Mouse (Mus musculus): Measurements from ENCODE around the gene Nos1. TPM values are rescaled to one million over a fixed set of nuclear protein-coding genes. Genes with fewer than 3 reads are reported as not detected.

Nos1 gene
- polyA plus RNA-seq, 1 experiment from 2014 or later, result 1.6 TPM

DNA sequence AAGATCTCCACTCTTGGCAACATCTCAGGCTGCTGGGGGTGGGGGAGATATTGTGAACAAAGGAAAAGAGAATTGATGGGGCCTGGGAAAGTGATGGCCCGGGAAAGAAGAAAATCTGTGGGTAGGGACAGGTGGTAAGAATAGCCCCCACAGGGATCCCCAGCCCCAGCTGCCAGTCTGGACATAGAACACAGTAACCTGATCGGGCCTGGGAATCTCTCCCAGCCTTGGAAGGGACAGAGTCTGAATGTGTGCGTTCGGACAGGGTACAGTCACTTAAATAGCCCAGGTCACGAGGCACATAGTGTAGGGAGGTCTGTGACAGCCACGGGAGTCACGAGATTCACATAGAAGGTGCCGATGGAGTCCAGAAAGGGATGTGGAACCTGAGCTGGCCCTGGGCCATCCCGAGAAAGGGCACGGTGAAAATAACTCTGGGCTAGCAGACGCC lies 21.3 kb downstream of the Nos1 start:
- WGBS, result 80% methylated on average over 11 of the region's 11 CpGs
- Histone ChIP-seq H3K4me1 (replicated peaks) (no peaks in the 10 kb centered on the region), H3K4me2 (no peak overlapping the region), H3K9ac (no peak overlapping the region), H3K27ac (no peak overlapping the region), H3K9me3 (no peaks in the 10 kb centered on the region), H3K36me3 (no peaks in the 10 kb centered on the region), H3K4me3 (no peak overlapping the region), H3K27me3 (no peaks in the 10 kb centered on the region)
- no peak for ATAC-seq (ENCODE audit: low FRiP score)

DNA sequence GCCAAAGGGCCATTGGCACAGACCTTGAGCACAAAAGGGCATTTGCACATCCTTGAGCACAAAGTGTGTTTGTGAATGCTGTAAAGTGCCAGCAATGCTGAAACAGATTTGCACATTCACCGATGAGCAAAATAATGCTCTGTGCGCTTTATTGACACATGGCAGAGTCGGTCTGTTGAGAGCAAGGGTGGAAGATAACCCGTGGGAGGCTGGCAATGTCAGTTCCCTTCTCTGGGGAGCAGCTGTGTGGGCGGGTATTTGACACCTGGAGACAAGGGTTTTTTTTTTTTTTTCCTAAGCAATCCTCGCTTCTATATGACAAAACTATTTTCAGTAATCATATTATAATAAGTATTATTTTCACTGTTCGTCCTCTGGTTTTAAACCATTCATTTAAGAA lies 22.7 kb downstream of the Nos1 start:
- Histone ChIP-seq H3K4me1 (replicated peaks) (no peaks in the 10 kb centered on the region), H3K9ac (no peak overlapping the region), H3K4me3 (no peak overlapping the region), H3K9me3 (no peaks in the 10 kb centered on the region), H3K36me3 (no peaks in the 10 kb centered on the region), H3K4me2 (no peak overlapping the region), H3K27me3 (no peaks in the 10 kb centered on the region), H3K27ac (no peak overlapping the region)
- no peak for ATAC-seq (ENCODE audit: low FRiP score)
- WGBS, result 71% methylated on average over 7 of the region's 7 CpGs

DNA sequence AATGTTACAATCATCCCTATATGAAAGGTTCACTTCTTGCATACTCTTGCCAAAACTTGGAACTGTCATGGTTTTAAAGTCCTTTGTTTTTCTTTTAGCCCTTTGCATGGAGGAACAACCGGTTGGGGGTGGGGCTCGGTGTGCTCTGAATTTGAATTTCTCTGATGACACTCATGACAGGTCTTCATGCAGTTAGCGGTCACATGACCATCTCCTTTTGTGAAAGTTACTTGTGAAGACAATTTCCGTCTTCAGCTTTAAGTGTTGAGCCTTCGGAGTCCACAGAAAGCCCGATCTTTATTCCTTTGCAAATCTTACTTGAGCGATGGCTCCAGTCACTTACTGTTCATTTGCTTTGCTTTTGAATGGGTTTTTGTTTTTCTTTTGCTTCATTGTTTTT lies 30.1 kb downstream of the Nos1 start:
- Histone ChIP-seq H3K9me3 (no peaks in the 10 kb centered on the region), H3K4me1 (replicated peaks) (no peaks in the 10 kb centered on the region), H3K4me2 (no peak overlapping the region), H3K36me3 (no peaks in the 10 kb centered on the region), H3K27ac (no peak overlapping the region), H3K4me3 (no peak overlapping the region), H3K27me3 (no peaks in the 10 kb centered on the region), H3K9ac (no peak overlapping the region)
- ATAC-seq (ENCODE audit: low FRiP score), result no peak
- 89% methylated on average over 7 of the region's 7 CpGs for WGBS

GRCm38 (mm10) chr5:117818800-117819199 lies 38.0 kb downstream of the Nos1 start:
- Histone ChIP-seq H3K9ac (0 out of 2 replicates have a peak overlapping the region, but pooled peaks have one; percentile 15), H3K27me3 (no peaks in the 10 kb centered on the region), H3K4me3 (no peak overlapping the region), H3K27ac (no peak overlapping the region), H3K4me2 (no peak overlapping the region), H3K36me3 (no peaks in the 10 kb centered on the region), H3K9me3 (no peaks in the 10 kb centered on the region), H3K4me1 (replicated peaks) (no peaks in the 10 kb centered on the region)
- ATAC-seq (ENCODE audit: low FRiP score), result no peak
- WGBS, result 52% methylated on average over 6 of the region's 6 CpGs

DNA sequence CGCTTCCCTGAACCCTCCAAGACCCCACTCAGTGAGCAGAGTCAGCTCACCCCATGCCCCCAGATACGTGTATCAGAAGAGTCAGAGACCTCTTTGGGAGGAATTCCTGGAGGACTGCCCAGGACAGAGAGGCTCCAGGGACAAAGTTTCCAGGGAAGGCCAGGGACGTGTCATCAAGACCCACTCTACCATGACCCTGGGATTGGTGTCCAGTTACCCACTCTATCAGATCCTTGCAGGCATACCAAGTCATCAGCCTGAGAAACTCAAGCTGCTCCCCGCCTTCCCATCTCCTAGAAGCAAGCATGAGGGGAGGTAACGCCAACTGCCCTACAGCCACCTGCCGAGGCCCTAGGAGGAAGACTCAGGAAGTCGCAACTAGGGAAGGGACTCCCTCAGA lies 39.6 kb downstream of the Nos1 start:
- Histone ChIP-seq H3K4me3 (no peak overlapping the region), H3K9ac (no peak overlapping the region), H3K27me3 (no peaks in the 10 kb centered on the region), H3K9me3 (no peaks in the 10 kb centered on the region), H3K4me2 (no peak overlapping the region), H3K27ac (no peak overlapping the region), H3K4me1 (replicated peaks) (no peaks in the 10 kb centered on the region), H3K36me3 (no peaks in the 10 kb centered on the region)
- ATAC-seq (ENCODE audit: low FRiP score), result no peak
- WGBS, result 74% methylated on average over 7 of the region's 7 CpGs

DNA sequence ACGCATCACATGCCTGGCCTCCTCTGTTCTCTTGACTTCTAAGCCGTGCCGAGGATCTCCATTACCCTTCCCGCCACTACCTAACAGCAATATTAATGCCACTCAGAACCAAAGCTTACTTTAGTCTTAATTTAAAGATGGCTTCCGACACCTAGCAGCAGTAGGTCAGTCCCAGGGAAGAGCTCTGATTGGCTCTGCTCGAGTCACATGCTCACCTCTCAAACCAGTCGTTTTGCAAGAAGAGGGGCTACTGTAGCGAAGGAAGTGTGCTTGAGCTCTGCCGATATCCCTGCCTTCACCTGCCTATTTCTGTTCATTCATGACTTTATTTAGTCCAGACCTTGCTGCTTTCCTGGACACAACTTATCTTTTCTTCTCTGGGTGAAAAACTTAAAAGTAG lies 43.0 kb downstream of the Nos1 start:
- Histone ChIP-seq H3K36me3 (no peaks in the 10 kb centered on the region), H3K4me3 (no peak overlapping the region), H3K27ac (no peak overlapping the region), H3K9ac (no peak overlapping the region), H3K9me3 (no peaks in the 10 kb centered on the region), H3K4me2 (no peak overlapping the region), H3K27me3 (no peaks in the 10 kb centered on the region), H3K4me1 (replicated peaks) (no peaks in the 10 kb centered on the region)
- no peak for ATAC-seq (ENCODE audit: low FRiP score)
- 92% methylated on average over 9 of the region's 9 CpGs for WGBS

GRCm38 (mm10) chr5:117824486-117824885 lies 43.7 kb downstream of the Nos1 start:
- Histone ChIP-seq H3K4me3 (no peak overlapping the region), H3K27ac (no peak overlapping the region), H3K9me3 (no peaks in the 10 kb centered on the region), H3K27me3 (no peaks in the 10 kb centered on the region), H3K9ac (no peak overlapping the region), H3K4me2 (no peak overlapping the region), H3K36me3 (no peaks in the 10 kb centered on the region), H3K4me1 (replicated peaks) (no peaks in the 10 kb centered on the region)
- no peak for ATAC-seq (ENCODE audit: low FRiP score)
- WGBS, result 78% methylated on average over 5 of the region's 5 CpGs

DNA sequence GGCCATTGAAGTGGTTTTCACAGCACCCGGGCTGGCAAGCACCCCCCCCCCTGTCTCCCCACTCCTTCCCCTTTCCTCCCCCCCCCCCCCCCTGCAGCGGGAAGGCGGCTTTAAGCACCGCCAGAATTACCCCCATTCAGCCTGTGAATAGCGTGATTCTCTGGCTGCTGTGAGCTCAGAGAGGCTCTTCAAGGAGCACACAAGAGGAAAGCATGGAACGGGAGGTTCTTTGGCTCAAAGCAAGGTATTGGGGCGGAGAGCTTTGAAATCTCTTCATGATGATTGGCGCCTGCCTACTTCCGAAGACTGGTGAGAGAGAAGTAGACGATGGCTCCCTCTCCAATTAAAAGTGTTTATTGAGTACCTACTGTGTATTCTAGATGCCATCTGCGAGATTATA lies 44.5 kb downstream of the Nos1 start:
- no peak overlapping the region for H3K4me3 ChIP-seq
- no peak overlapping the region for H3K27ac ChIP-seq
- H3K36me3 ChIP-seq, result no peaks in the 10 kb centered on the region
- H3K4me1 ChIP-seq (replicated peaks), result no peaks in the 10 kb centered on the region
- ATAC-seq (ENCODE audit: low FRiP score), result no peak
- 60% methylated on average over 11 of the region's 11 CpGs for WGBS
- no peaks in the 10 kb centered on the region for H3K27me3 ChIP-seq
- H3K9me3 ChIP-seq, result no peaks in the 10 kb centered on the region
- no peak overlapping the region for H3K9ac ChIP-seq
- no peak overlapping the region for H3K4me2 ChIP-seq

DNA sequence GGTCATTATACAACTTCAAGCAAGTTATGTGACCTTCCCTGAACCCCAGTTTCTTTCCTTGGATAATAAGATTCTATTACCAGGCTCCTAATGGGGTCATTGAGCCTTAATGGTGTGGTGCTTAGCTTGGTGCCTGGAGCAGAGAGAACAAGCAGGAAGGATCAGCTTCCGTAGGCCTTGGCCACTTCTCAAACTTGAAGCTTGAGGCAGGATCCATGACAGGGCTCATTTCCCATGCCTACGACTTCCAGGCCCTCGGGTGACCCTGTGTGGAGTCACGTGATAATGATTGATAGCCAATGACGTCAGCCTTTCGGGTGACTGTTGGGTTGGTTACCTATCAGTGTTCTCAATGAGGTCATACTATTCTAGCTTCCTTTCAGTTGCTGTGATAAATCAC lies 46.5 kb downstream of the Nos1 start:
- Histone ChIP-seq H3K9me3 (no peaks in the 10 kb centered on the region), H3K27ac (no peak overlapping the region), H3K9ac (no peak overlapping the region), H3K4me2 (no peak overlapping the region), H3K4me3 (no peak overlapping the region), H3K4me1 (replicated peaks) (no peaks in the 10 kb centered on the region), H3K36me3 (no peaks in the 10 kb centered on the region), H3K27me3 (no peaks in the 10 kb centered on the region)
- no peak for ATAC-seq (ENCODE audit: low FRiP score)
- 74% methylated on average over 6 of the region's 6 CpGs for WGBS

- Histone ChIP-seq H3K27me3 (peaks cover 54% of the 10 kb centered on the region), H3K36me3 (no peaks in the 10 kb centered on the region), H3K27ac (no peak overlapping the region), H3K9ac (no peak overlapping the region), H3K9me3 (0 out of 2 replicates have a peak, but pooled peaks cover 10% of the 10 kb centered on the region), H3K4me1 (replicated peaks) (peaks cover 33% of the 10 kb centered on the region), H3K4me3 (no peak overlapping the region), H3K4me2 (no peak overlapping the region)
- 15% methylated on average over 5 of the region's 5 CpGs for WGBS
- ATAC-seq (ENCODE audit: low FRiP score), result no peak
Observed at GRCm38 (mm10) chr5:117836930-117837329, 56.1 kb downstream of the Nos1 start.

DNA sequence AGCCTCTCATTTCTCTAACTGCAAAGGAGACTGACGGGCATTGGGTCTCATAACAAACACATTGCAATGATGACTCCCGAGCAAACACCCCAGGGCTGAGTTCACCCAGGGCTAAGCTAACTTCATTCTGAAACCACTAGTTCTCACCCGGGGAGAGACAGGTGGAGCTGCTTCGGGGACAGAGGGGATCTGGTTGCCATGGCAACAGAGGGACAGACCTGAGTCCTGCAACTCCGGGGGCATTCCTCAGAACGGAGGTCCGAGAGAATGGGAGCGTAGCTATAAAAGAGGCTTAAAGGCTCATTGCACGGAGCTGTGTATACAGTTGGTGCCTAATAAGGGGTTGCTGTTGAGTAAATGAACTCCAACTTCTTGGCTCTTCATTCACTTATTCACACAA lies 56.9 kb downstream of the Nos1 start:
- WGBS, result 13% methylated on average over 9 of the region's 9 CpGs
- no peak overlapping the region for H3K9ac ChIP-seq
- H3K4me1 ChIP-seq (replicated peaks), result peaks cover 41% of the 10 kb centered on the region
- H3K27ac ChIP-seq, result no peak overlapping the region
- H3K27me3 ChIP-seq, result peaks cover 62% of the 10 kb centered on the region
- no peaks in the 10 kb centered on the region for H3K36me3 ChIP-seq
- no peak for ATAC-seq (ENCODE audit: low FRiP score)
- no peak overlapping the region for H3K4me2 ChIP-seq
- H3K4me3 ChIP-seq, result no peak overlapping the region
- 0 out of 2 replicates have a peak, but pooled peaks cover 10% of the 10 kb centered on the region for H3K9me3 ChIP-seq

- WGBS, result 88% methylated on average over 7 of the region's 7 CpGs
- Histone ChIP-seq H3K4me2 (no peak overlapping the region), H3K27ac (no peak overlapping the region), H3K9ac (no peak overlapping the region), H3K4me1 (replicated peaks) (peaks cover 44% of the 10 kb centered on the region), H3K36me3 (no peaks in the 10 kb centered on the region), H3K27me3 (peaks cover 80% of the 10 kb centered on the region), H3K4me3 (no peak overlapping the region), H3K9me3 (0 out of 2 replicates have a peak, but pooled peaks cover 2% of the 10 kb centered on the region)
- ATAC-seq (ENCODE audit: low FRiP score), result no peak
Observed at GRCm38 (mm10) chr5:117839501-117839900, 58.7 kb downstream of the Nos1 start.

GRCm38 (mm10) chr5:117840203-117840602 lies 59.4 kb downstream of the Nos1 start:
- no peak for ATAC-seq (ENCODE audit: low FRiP score)
- Histone ChIP-seq H3K4me3 (no peak overlapping the region), H3K27ac (no peak overlapping the region), H3K4me2 (no peak overlapping the region), H3K9me3 (no peaks in the 10 kb centered on the region), H3K4me1 (replicated peaks) (peaks cover 44% of the 10 kb centered on the region), H3K9ac (no peak overlapping the region), H3K36me3 (no peaks in the 10 kb centered on the region), H3K27me3 (peaks cover 82% of the 10 kb centered on the region)
- 34% methylated on average over 9 of the region's 9 CpGs for WGBS

Measured in hindbrain, embryonic 13.5 days (tissue).